Mouse (Mus musculus) adrenal gland (tissue): ENCODE measurements at regions not wholly inside any gene's neighbourhood (a gene's known extent, or its start where the extent isn't known, plus 50 kb on each side); places are given as distances from the start of the nearest gene placed in this dataset.

Experiments used
- intact Hi-C: fragments of 180-260 bp; cut with DNase I; formaldehyde crosslinking; loops from one replicate; pipeline ENCODE4 v1.15.1; 2025

DNA sequence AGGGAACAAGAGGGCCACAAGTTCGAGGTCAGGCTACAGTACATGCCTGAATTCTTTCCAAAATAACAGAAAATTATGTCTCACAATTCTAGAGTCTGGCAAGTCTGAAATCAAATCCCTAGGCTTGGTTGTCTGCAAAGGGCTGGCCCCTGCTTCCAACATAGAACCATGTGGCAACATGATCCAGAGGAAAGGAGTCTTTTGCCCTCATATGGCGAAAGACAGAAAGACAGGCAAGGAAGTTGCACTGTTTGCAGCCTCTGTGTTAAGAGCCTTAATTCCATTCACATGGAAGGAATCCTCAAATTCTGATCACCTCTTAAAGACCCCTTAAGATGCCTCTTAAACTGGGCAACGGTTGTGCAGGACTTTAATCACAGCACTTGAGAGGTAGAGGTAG is 123.7 kb upstream of the Actbl2 start:
- intact Hi-C loops, result no loop called here

- intact Hi-C loops, result no loop called here
These were observed 118.4 kb upstream of the Actbl2 start for GRCm38 (mm10) chr13:111136392-111136791.

DNA sequence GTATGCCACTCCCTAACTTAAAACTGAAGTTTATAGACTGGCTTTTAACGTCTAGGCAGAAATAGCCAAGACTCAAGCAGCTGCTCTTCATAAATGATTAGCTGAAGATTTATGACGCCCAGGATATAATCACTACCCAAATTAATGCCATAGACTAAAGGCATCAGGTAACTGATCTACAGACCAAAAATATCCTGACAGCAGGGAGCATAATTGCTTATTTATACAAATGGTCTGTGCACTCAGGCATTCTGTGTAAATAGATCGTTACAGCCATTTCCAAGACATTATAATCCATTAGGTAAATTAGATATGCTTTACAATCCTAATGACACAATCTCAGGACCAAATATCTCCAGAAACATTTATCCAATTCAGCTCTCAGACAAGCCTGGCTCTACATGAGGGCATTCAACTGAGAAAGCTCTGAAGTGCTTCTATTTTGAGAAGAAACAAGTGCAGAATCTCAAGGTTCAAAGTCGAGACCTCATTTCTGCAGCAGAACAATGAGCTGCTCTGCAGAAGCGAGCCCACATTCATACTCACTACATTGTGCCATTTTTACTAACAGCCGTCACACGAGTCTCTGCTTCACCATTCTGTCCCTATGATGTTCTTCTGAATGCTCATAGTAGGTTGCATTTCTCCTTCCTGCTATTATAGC is 111.9 kb upstream of the Actbl2 start:
- intact Hi-C loops, result no loop called here

DNA sequence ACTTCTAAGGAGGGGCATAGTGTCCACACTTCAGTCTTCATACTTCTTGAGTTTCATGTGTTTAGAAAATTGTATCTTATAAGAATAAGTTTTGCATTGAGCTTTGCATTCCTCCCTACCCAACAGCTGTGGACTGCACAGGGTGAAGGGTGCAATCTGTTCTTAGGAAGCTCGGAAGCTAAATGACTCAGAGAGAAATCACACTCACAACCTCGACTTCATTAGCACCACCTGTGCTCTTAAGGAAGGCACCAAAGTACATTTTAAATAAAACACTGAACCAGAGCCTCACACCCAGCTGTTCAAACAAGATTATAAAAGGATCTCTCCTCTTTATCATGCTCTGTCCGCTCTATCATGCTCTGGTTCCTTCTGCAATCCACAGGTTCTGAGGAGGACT is 110.1 kb upstream of the Actbl2 start:
- intact Hi-C loops, result no loop called here

GRCm38 (mm10) chr13:111157921-111158638 is 96.7 kb upstream of the Actbl2 start:
- intact Hi-C loops, result no loop called here

- intact Hi-C loops, result no loop called here
These were observed 95.3 kb upstream of the Actbl2 start for GRCm38 (mm10) chr13:111159498-111159897.

GRCm38 (mm10) chr13:111165538-111165937 is 89.3 kb upstream of the Actbl2 start:
- intact Hi-C loops, result no loop called here

GRCm38 (mm10) chr13:111170269-111171165 is 84.3 kb upstream of the Actbl2 start:
- intact Hi-C loops, result no loop called here

GRCm38 (mm10) chr13:111179186-111179585 is 75.6 kb upstream of the Actbl2 start:
- intact Hi-C loops, result no loop called here

GRCm38 (mm10) chr13:111183293-111183692 is 71.5 kb upstream of the Actbl2 start:
- intact Hi-C loops, result no loop called here

GRCm38 (mm10) chr13:111185799-111186198 is 69.0 kb upstream of the Actbl2 start:
- intact Hi-C loops, result no loop called here

GRCm38 (mm10) chr13:111186833-111187232 is 68.0 kb upstream of the Actbl2 start:
- intact Hi-C loops, result no loop called here

DNA sequence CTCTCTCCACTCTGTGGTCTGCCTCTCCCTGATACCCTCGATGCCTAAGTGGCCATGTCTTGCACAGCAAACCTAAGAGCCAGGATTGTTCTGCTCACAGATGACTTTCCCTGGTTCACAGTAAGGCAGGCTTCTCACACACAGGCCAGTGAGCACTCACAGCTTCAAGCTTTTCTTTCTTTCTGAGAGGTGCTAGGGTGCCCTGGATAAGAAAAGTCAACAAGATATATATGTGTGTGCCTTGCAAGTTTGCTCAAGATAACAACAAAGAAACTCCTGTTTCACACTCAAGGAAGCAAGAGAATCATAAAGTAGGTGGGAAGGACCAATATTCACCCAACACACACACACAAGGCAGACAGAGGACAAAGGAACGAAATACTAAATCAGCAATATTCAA is 60.9 kb upstream of the Actbl2 start:
- intact Hi-C loops, result no loop called here

GRCm38 (mm10) chr13:111194337-111194736 is 60.5 kb upstream of the Actbl2 start:
- intact Hi-C loops, result no loop called here

DNA sequence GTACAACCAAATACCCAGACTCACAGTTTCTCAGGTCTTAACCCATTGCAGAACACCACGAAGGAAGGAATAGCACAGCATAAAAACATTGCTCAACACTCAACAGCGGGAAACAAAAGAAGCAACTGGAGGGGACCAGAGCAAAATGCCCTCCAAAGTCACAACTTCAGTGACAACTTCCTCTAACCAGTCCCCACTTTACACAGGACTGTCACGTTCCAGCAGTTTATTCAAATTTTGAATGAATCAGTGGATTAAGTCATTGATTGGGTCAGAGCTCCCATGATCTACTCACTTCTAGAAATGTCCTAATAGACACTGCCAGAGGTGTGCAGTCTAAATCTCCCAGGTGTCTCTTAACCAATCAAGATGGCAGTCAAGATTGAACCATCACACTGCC is 53.3 kb upstream of the Actbl2 start:
- intact Hi-C loops, result no loop called here

DNA sequence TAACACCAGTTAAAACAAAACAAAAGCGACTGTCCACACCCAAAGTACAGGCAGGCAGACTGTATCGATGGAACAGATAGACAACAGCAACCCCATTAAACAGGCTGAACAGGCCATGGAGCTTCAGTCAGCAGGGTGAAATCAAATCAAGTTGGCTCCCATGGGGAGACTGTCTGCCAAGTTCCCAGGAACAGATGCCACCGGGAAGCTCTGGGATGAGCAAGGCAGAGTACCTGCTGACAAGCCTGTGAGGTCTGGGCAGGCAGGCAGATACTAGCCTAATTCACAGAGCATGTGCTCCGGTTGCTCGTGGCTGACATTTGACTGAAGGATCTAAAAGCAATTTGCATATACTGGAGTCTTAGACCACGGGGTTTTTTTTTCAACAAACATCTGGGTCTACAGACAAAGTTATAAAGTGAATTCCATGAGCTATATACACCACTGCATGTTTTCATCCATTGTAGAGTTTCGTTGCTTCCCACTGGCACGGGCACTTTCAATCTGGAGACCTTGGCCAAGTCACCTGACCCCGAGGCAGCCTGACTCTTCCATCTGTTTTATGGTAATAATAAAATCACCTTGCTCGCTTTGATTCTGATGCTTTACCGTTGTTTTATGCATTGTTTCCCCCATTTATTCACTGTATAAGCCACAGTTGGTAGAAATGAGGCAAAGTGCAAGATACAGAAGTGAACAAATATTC is 50.1 kb upstream of the Actbl2 start:
- intact Hi-C loops, result no loop called here
